Mouse (Mus musculus) embryo, embryonic 9.5 days (tissue): ENCODE results near the gene Cx3cr1.
A peak's percentile ranks its signal among the peaks of the same experiment; 100 is the strongest.

Experiments used
- DNase-seq: peaks from one replicate; pipeline ENCODE4 v3.0.0-alpha.2; 2017; ENCODE audit errors: extremely low spot score

The Cx3cr1 gene

DNA sequence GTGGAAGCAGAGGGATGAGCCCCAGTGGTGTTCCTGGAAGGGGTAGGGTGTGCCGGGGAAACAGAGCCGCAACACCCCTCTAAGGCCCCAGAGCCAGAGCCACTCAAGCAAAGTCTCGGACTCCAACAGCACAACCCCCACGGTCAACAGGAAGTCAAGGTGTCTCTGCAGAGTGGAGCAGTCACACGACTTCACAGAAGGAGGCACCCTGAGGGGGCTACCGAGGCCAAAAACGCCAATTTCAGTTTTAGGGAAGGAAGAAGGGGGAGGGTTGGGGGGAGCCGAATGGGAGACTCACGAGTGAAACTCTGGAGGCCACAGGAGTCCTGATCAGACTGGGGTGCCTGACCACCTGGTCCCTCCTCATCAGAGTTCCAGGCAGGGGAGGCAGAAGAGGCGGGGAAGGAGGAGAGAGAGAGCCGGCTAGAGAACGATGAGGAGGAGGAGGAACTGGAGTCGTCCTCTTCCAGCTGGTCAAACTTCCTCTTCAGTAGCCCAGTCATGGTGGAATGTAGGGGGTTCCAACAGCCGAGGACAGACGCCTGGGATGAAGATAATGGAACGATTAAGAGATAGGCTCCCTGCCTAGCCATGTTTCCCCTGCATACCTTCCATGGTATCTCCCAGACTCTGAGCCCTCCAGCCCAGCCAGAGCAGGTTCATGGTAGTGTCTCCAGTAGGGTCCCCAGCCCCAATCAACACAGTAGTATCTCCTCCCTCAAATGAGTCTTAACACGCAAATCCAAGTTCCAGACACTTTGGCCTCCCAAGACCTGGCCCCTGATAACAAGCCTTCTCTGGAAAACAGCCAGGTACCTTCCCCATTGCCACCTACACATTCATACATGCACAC lies 92.7 kb downstream of the Cx3cr1 start:
- DNase-seq = no peak

DNA sequence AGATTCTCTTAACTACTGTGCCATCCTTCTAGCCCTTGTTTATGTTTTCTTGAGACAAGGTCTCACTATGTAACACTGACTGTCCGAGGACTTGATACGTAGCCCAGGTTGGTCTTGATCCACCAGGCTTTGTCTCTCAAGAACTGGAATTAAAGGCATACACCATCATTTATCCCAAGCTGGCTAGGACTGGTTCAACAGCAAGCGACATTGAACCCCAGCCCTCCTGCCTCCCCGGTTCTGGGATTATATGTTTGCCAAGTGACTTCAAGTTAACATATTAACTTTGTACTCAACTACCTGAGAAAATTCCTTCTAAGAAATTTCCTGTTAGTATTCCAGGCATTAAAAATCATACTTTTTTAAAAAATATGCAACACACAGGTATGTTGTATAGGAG lies 94.4 kb downstream of the Cx3cr1 start:
- DNase-seq = no peak

DNA sequence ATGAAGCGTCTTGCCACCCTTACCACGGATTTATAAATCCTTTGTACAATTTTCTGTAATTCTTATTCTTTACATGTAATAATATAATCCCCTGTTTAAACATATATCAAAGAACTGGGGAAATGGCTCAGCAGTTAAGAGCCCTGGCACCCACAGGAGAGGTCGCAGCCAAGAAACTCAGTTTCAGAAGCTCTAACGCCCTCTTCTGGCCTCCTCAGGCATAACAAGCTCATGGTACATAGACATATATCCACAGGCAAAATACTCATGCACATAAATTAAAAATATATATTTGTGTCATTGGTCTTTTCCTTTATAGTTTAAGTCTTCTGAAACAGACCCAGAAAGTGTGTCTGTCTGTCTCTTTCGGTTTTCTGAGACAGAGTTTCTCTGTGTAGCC lies 95.1 kb downstream of the Cx3cr1 start:
- DNase-seq = no peak

DNA sequence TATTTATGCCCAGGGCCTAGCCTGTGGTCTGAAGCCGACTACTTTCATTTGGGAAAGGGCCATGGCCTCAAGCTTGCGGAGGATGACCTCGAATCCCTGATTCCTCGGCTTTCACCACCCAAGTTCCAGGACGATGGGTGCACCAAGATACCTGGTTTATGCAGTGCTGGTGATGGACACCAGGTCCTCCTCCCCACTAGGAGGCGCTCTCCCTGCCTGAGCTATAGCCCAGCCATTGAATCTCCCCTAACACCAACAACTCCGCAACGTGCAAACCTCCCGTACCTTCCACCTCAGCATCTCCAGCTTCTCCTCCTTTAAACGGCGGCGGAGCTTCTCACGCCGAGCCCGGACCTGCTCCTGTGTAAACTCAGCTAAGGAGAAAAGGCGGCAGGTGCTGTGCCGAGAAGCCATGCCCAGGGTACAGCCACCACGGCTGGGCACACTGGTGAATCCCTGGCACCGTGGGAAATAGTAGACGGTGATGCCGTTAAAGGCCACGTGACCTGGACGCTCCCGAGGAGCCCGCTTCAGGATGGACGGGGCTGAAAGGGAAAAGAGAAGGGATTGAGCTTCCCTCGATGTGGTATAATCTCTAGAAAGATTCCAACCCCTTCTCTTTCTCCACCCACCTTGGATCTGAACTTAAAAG lies 95.7 kb downstream of the Cx3cr1 start:
- no peak for DNase-seq

DNA sequence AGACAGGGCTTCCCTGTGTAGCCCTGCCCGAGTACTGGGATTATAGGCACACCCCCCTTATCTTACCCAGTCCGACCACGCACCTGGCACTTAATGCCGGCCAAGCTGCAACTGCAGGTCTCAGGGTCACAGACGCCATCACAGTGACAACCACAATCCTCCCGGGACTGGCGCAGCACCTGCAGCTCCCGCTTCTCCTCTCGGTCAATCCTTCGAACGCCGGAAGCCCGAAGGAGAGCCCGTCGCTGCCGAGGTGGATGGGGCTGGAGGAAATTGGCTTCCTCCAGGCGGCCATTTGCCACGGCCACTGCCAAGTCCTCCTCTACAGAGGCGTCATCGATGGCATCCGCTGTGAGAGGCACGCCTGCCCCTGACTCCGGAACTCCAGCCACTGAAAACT lies 96.4 kb downstream of the Cx3cr1 start:
- DNase-seq = no peak

DNA sequence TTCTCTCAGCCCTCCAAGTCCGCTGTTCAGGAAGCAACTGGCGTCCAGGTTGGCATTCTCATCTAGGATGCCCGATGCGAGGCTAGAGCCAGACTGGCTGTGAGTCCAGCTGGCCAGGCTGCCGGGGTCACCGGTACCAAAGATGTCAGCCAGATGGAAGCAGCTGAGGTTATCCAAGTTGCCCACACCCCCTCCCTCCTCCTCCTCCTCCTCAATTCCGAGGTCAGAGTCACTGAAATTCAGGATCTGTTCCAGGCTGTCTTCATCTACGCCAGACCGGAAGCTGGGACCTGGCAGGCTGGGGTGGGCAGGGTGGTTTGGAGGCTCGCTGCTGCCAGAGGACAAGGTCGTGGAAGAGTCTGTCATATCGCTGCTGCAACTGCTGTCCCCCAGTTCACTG lies 97.1 kb downstream of the Cx3cr1 start:
- DNase-seq = no peak

DNA sequence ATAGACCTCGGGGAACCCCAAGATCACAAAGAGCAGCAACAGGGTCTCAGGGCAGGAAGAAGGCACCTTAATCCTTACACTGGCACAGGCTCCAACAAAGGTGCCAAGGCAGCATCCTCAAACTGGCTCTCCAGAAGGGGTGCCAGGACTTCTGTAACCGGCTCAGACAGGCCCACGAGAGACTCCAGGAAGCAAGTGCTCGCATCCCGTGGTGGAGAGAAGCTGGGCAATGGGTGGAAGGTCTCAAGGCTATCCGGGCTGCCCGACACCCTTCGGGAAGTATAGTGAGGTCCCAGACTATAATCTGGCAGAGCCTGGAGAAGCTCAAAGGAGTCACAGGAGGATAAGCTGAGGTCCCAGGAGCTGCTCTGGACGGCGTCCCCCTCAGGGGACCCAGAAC lies 97.5 kb downstream of the Cx3cr1 start:
- no peak for DNase-seq

DNA sequence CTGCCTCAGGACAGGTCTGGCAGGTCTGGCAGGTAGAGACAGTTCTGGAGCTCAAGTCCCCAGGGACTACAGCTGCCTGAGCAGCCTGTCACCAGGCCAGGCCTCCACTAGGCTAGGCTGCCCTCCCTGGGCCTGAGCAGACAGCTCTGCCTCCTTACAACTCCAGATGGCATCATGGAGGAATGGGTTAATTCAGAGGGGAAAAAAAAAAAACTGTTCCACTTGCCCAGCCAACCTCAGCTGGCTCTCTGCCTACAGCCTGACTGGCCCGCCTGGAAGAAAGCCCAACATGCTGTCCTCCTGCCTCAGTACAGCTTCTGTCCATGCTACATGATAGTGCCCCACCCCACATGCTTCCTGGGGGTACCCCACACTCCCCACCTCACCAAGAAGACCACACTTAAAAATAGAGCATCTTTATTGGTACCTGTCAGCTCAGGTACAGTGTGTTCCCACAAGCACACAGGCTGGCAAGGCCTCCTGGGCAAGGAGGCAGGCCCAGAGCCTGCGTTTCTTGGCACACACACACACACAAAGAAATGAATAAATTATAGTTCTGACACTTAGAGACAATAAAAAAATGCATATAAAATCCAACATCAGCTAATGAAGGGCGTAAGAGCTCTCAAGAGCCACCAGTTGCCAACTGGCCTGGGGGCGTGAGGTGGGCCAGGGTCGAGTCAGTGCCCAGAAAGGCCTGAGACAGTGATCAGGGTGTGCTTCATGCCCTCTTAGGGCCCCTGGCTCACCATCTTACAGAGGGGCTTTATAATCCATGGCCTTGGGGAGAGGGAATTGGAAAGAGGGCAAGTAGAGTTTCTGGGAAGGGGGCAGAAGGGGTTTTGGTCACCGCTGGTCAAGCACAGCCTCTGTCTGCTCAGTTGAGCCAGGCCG lies 98.7 kb downstream of the Cx3cr1 start:
- DNase-seq = no peak

DNA sequence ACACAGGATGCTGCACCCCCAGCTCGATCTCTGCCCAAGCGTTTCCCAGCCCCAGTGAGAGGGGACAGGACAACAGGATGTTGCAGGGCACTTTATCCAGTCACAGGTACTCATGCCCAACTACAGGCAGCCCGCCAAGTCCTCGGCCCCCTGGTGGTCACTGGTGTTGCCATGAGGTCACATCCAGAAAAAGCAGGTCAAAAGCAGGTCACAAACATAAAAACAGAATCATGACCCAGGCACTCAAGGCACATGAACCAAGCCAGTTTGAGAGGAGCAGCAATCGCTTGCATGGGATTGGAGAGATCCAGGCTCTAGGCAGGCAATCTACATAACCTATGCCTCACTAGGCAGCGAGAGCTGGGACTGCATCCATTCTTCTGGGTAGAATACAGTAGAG lies 99.5 kb downstream of the Cx3cr1 start:
- DNase-seq = peak; percentile 45

DNA sequence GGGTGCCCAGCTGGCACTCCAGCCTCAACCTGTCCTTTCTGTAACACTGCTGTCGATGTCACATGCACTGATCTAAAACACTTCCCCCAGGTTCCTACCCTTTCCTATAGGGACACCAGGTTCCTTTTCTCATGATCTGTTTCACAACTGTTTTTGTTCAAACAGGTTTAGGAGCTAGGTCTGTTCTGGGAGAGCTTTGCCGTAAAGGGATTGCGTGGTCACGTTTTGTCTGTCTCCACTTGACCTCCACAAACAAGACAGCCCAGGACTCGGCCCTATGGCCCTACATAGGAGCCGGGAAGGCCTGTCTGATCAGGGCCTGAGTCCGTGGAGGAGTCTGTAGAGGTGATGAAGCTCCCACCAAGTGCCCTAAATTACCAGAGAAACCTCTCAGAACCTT lies 99.9 kb downstream of the Cx3cr1 start:
- DNase-seq = no peak

DNA sequence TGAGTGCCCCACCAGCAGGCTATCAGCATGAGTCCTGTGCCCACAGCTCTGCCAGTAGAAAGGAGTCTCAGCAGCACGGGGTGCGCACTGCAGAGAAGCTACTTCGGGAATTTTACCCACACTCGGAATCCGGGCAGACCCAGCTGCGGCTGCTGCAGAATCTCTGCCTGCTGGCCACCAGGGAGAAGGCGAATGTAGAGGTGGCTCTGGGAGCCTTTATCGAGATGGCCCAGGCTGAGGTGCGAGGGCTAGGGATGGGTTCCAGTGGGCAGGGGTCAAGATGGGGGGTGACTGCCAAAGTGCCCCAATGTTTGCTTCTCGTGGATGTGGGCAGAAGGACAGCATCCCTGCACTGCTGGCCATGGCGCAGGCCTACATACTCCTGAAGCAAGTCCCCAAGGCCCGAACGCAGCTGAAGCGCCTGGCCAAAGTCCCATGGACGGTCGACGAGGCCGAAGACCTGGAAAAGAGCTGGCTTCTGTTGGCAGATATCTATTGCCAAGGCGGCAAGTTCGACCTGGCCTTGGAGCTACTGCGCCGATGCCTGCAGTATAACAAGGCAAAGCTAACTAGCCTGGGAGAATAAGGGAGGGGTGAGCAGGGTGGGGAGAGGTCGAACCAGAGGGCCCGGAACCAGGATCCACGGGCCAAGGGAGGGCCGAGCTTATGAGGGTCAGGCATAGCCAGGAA lies 103.3 kb downstream of the Cx3cr1 start:
- no peak for DNase-seq

DNA sequence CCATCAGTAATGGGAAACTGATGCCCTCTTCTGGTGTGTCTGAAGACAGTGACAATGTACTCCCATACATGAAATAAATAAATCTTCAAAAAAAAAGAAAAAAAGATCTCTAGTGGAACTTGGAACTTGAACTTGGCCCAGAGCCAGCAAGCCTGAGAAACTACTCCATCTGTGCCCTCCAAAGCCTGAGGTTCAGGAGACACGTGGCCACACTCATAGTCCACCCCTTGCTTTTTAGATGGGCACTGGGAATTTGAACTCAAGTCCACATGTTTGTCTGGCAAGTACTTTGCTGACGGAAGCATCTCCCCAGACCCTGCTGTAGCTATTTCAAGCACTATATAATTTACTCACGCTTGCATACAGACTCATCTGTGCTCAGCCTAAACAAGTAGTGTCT lies 104.5 kb downstream of the Cx3cr1 start:
- DNase-seq = no peak

DNA sequence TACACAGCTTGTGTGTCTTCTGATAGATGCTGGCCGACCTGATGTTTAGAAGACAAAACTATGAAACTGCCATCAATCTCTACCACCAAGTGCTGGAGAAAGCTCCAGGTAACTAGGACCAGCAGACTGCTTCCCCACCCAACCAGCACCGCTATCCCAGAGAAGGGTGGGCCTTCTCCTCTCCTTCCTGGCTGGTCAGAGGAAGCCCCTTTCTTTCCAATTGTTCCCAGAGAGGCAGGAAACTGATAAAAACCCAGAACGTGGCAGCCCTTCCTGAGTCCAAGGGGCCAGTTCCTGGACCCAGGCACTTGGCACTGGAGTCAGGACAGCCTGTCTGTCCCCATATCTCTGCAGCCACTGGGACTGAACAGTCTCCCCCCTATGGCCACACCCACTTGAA lies 105.5 kb downstream of the Cx3cr1 start:
- DNase-seq = no peak

DNA sequence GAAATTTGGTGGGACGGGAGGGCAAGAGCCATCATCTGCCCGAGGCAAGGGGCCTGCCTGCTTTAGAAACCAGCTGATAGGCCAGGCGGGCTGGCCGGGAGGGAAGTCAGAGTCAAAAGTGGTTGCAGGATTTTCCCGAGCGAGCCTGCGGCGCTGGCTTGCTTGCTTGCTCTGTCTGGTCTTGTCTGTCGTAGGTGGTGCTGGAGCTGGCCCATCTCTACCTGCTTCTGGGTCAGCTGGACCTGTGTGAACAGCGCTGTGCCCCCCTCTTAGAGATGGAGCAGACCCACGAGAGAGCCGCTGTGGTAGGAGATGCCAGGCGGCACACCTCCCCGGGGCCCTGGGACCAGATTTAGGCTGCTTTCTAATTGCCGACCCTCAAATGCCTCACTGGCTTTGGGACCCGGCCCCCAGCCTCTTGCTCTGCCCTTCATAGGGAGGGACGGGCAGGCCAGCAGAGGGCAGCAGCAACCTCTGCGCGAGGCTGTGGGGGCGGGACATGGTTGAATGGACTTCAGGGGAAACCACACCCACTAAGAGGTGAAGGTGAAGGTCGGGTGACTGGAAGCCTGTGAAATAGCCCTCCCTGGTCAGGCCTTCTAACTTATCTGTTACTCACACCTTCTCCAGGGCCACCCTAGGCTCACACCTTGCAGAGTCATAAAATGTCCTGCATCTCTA lies 106.6 kb downstream of the Cx3cr1 start:
- DNase-seq = peak; percentile 84

DNA sequence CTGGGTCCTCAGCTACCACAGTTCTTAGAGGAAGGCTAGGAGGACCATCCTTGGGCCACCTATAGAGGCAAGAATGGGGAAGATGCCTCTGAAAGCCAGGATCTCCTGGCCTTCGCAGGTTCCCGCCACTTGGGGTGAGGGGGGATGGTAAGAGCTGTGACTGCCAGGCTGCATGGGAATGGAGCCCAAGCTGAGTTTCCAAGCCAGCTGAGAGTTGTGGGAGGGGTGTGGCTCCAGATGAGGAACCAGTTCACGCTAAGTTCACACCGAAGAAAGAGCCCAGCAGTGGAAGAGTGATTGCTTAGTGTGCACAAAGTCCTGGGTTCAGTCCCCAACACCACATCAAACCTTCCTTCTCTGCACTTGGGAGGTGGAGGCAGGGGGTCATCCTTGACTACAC lies 107.5 kb downstream of the Cx3cr1 start:
- no peak for DNase-seq

DNA sequence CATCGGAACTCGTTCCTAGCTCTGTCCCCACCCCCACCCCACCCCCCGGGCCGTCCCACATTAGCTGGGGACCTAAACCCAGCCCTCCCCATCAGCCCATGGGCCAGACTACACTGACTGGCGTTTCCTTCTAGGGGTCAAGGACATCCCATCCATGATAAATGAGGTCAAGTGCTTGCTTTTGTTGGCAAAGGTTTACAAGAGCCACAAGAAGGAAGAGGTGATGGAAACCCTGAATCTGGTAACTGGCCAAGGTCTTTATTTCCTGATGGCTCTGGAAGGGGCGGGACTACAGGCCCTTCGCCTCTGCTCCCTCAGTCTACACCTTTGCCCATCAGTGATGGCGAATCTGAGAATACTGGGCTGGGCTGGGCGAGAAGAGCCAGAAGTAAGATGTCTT lies 110.8 kb downstream of the Cx3cr1 start:
- no peak for DNase-seq

DNA sequence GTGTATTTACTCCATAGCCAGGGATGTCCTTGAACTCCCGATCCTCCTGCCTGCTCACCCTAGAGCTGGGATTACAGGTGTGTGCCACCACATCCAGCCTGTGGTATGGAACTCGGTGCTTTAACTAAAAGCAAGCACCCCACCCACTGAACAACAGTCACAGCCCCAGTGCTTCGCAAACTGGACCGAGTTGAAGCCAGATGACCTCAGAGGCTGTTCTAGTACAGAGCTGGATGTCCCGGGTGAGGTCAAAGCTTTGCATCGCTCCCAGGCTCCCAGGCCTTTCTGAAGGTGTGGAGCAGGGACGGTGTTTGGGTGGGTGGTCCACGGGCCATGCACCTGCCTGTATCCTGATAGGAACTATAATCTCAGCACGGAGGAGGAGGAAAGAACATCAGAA lies 118.3 kb downstream of the Cx3cr1 start:
- no peak for DNase-seq

DNA sequence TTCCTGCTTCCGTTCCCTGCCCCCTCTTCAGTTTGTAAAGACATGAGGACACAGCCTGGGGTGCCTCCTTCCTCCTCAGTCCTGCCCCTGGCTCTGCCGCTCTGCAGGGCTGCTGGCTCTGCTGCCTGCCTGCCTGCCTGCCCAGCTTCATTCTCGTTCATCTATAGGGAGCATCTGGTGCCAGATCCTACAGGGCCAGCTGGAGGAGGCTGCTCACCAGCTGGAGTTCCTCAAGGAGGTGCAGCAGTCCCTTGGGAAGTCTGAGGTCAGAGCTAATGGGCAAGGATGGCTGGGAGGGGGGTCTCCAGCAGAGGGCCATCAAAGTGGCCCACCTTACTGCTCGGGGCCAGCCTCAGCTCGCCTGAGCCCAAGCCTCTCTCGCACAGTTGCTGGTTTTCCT lies 119.2 kb downstream of the Cx3cr1 start:
- no peak for DNase-seq

DNA sequence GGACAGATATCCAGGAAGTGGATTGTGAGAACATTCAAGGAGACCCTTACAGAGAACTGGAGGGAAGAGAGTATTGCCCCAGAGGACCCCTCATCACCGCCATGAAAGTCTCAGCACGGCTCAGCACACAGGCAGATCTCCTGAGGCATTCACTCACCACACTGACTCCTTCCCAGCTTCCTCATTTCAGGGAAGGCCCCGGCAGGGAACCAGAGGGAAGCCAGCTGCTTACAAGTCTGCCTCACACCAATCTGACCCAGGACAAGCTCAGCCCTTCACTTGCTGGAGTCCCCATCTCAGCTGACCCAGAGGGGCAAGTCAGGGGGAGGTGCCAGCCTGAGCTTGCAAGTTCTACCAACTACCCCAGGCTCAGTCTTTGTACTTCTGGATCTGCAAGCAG lies 120.9 kb downstream of the Cx3cr1 start:
- no peak for DNase-seq

DNA sequence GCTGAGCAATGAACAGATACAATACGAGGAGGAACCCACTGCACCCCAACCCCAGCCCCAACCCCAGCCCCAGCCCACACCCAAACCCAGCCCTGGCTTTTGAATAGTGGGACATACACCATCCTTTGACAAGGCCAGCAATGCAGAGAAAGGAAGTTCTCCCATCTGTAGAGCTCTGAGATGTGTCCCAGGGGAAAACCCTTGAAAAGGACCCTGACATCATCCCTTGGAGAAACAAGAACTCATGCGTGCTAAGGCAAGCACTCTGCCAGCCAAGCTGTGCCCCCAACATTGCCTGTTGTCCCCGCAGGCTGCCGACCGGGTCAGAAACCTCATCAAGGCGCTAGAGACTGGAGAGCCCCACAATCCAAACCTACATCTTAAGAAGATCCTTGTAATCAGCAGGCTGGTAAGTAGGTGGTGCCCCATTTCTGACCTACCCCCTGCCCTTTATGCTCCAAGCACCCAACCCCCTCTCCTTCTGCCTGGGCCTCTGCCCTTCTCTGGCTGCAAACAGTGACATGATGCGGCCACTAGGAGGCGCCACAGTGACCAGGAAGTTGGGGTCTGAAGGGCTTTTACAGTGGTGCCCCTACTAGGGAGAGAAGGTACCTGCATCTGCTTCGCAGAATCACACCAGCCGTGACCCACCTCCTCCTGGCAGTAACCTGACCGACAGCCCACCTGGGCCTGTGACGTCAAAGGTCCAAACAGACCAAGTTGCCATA lies 124.3 kb downstream of the Cx3cr1 start:
- no peak for DNase-seq

DNA sequence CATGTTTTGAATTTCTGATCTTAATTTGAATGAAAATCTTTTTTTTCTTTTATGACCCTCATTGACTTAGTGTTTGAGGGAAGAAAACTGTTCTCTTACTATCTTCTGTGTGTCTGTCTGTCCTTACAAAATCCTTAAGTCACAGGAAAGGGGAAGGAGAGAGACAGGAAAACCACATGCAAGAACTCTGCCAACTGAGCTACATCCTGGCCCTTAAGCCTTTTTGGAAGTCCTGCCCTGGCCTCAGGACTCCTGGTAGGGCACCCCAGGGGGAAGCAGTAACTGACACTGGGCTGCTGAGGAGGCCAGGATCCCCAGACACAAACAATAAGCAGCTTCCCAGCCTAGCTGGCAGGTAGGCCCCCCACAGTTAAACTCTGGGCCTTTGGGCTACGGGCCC lies 126.4 kb downstream of the Cx3cr1 start:
- DNase-seq = no peak
